Mouse (Mus musculus): Measurements from ENCODE around the gene CN725425. TPM values are rescaled to one million over a fixed set of nuclear protein-coding genes. Genes with fewer than 3 reads are reported as not detected.
A peak's percentile ranks its signal among the peaks of the same experiment; 100 is the strongest.

The CN725425 gene
- polyA plus RNA-seq, 1 experiment from 2014 or later = not detected

DNA sequence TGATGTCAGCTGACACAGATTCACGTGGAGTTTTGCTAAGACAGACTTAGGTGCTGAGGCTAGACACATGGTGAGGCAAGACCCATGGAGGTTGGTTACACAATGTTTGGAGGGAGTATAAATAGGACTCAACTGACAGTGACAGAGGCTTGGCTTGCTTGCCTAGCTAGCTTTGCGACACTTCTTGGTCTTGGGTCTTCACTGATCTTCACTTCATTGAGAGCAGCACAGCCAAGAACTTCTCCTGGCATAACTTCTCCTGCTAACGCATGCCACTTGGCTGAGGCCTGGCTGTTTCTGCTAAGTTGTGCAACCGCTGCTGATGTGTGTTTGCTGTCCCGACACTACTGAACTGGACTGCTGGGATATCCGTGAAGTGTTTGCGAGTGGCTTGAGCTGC lies 83.5 kb downstream of the CN725425 start:
- 71% methylated on average over 7 of the region's 7 CpGs for WGBS
- TF ChIP-seq EP300 (optimal IDR thresholded peaks at IDR 0.05) = no peak
- TF ChIP-seq CTCF (IDR thresholded peaks at IDR 0.05; ENCODE audit: low read depth) = no peak
- Histone ChIP-seq H3K4me2 (replicated peaks; ENCODE audit: low read depth) (no peak overlapping the region), H3K4me1 (replicated peaks; ENCODE audit: control insufficient read depth, insufficient read depth) (no peaks in the 10 kb centered on the region), H3K4me3 (ENCODE audit: low read depth, low read length) (no peak overlapping the region), H3K36me3 (ENCODE audit: control insufficient read depth, insufficient read depth, low read length) (no peaks in the 10 kb centered on the region), H3K9ac (ENCODE audit: low read length) (no peak overlapping the region), H3K27ac (replicated peaks) (no peak overlapping the region), H3K9me3 (ENCODE audit: control insufficient read depth, low read length) (no peaks in the 10 kb centered on the region), H3K27me3 (ENCODE audit: control insufficient read depth, insufficient read depth, low read length) (no peaks in the 10 kb centered on the region)
- DNase-seq (ENCODE audit: low spot score) (no peak), ATAC-seq (ENCODE audit: low FRiP score, low TSS enrichment) (no peak)

DNA sequence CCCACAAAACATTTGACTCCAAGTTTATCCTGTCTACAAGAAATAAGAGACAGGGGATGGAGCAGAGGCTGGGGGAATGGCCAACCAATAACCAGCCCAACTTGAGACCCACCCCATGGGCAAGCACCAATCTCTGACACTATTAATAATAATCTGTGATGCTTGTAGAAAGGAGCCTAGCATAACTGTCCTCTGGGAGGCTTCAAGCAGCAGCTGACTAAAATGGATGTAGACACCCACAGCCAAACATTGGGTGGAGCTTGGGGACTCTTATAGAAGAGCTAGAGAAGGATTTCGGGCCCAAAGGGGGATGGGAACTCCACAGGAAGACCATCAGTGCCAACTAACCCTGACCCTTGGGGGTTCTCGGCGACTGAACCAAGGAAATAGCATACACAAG lies 84.1 kb downstream of the CN725425 start:
- H3K36me3 ChIP-seq (ENCODE audit: control insufficient read depth, insufficient read depth, low read length) = no peaks in the 10 kb centered on the region
- DNase-seq (ENCODE audit: low spot score) (no peak), ATAC-seq (ENCODE audit: low FRiP score, low TSS enrichment) (no peak)
- H3K9me3 ChIP-seq (ENCODE audit: control insufficient read depth, low read length) = no peaks in the 10 kb centered on the region
- 87% methylated on average over 3 of the region's 3 CpGs for WGBS
- no peaks in the 10 kb centered on the region for H3K4me1 ChIP-seq (replicated peaks; ENCODE audit: control insufficient read depth, insufficient read depth)
- no peak overlapping the region for H3K27ac ChIP-seq (replicated peaks)
- TF ChIP-seq EP300 (optimal IDR thresholded peaks at IDR 0.05) (no peak), CTCF (IDR thresholded peaks at IDR 0.05; ENCODE audit: low read depth) (no peak)
- H3K4me3 ChIP-seq (ENCODE audit: low read depth, low read length) = no peak overlapping the region
- no peak overlapping the region for H3K4me2 ChIP-seq (replicated peaks; ENCODE audit: low read depth)
- no peak overlapping the region for H3K9ac ChIP-seq (ENCODE audit: low read length)
- H3K27me3 ChIP-seq (ENCODE audit: control insufficient read depth, insufficient read depth, low read length) = no peaks in the 10 kb centered on the region

- Histone ChIP-seq H3K4me3 (ENCODE audit: low read depth, low read length) (no peak overlapping the region), H3K27ac (replicated peaks) (no peak overlapping the region), H3K9ac (ENCODE audit: low read length) (no peak overlapping the region), H3K27me3 (ENCODE audit: control insufficient read depth, insufficient read depth, low read length) (no peaks in the 10 kb centered on the region), H3K36me3 (ENCODE audit: control insufficient read depth, insufficient read depth, low read length) (no peaks in the 10 kb centered on the region), H3K9me3 (ENCODE audit: control insufficient read depth, low read length) (no peaks in the 10 kb centered on the region), H3K4me1 (replicated peaks; ENCODE audit: control insufficient read depth, insufficient read depth) (no peaks in the 10 kb centered on the region), H3K4me2 (replicated peaks; ENCODE audit: low read depth) (no peak overlapping the region)
- ATAC-seq (ENCODE audit: low FRiP score, low TSS enrichment) (no peak), DNase-seq (ENCODE audit: low spot score) (no peak)
- 74% methylated on average over 11 of the region's 11 CpGs for WGBS
- TF ChIP-seq CTCF (IDR thresholded peaks at IDR 0.05; ENCODE audit: low read depth) (no peak), EP300 (optimal IDR thresholded peaks at IDR 0.05) (no peak)
Measured at GRCm38 (mm10) chr15:91299319-91299835, 100.1 kb downstream of the CN725425 start.

DNA sequence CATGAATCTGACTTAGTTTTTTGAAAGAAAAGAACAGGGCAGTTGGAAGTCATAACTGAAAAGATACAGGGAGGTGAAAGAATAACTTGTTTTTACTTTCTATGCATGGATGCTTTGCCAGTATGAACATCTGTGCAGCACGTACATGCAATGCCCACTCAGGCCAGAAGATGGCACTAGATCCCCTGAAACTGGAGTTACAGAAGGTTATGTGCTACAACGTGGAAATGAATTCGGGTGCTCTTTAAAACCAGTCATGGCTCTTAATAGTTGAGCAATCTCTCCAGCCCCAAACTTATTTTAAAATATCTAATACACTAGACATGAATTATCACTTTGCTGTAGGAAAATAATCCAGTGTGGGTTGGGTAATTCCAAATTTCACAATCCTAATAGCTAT lies 102.1 kb downstream of the CN725425 start:
- H3K36me3 ChIP-seq (ENCODE audit: control insufficient read depth, insufficient read depth, low read length) = no peaks in the 10 kb centered on the region
- TF ChIP-seq EP300 (optimal IDR thresholded peaks at IDR 0.05) (no peak), CTCF (IDR thresholded peaks at IDR 0.05; ENCODE audit: low read depth) (peak; percentile 95)
- H3K4me2 ChIP-seq (replicated peaks; ENCODE audit: low read depth) = no peak overlapping the region
- no peak overlapping the region for H3K9ac ChIP-seq (ENCODE audit: low read length)
- no peaks in the 10 kb centered on the region for H3K9me3 ChIP-seq (ENCODE audit: control insufficient read depth, low read length)
- no peak overlapping the region for H3K27ac ChIP-seq (replicated peaks)
- ATAC-seq (ENCODE audit: low FRiP score, low TSS enrichment) (peak; percentile 67; the same call in 1 of the 2 replicates), DNase-seq (ENCODE audit: low spot score) (peak; percentile 82)
- H3K4me1 ChIP-seq (replicated peaks; ENCODE audit: control insufficient read depth, insufficient read depth) = no peaks in the 10 kb centered on the region
- no peaks in the 10 kb centered on the region for H3K27me3 ChIP-seq (ENCODE audit: control insufficient read depth, insufficient read depth, low read length)
- 3% methylated on average over 3 of the region's 3 CpGs for whole genome bisulfite sequencing
- no peak overlapping the region for H3K4me3 ChIP-seq (ENCODE audit: low read depth, low read length)

GRCm38 (mm10) chr15:91304296-91304852 lies 105.1 kb downstream of the CN725425 start:
- H3K4me1 ChIP-seq (replicated peaks; ENCODE audit: control insufficient read depth, insufficient read depth) = no peaks in the 10 kb centered on the region
- WGBS = 47% methylated on average over 7 of the region's 7 CpGs
- ATAC-seq (ENCODE audit: low FRiP score, low TSS enrichment) = peak; percentile 47; the same call in 1 of the 2 replicates

More at GRCm38 (mm10) chr15:91304296-91304852, 105.1 kb downstream of the CN725425 start:
- DNase-seq (ENCODE audit: low spot score) = peak; percentile 59
- Histone ChIP-seq H3K27ac (replicated peaks) (no peak overlapping the region), H3K36me3 (ENCODE audit: control insufficient read depth, insufficient read depth, low read length) (no peaks in the 10 kb centered on the region), H3K9ac (ENCODE audit: low read length) (no peak overlapping the region), H3K4me3 (ENCODE audit: low read depth, low read length) (no peak overlapping the region), H3K4me2 (replicated peaks; ENCODE audit: low read depth) (no peak overlapping the region), H3K9me3 (ENCODE audit: control insufficient read depth, low read length) (no peaks in the 10 kb centered on the region), H3K27me3 (ENCODE audit: control insufficient read depth, insufficient read depth, low read length) (no peaks in the 10 kb centered on the region)
- no peak for TF ChIP-seq EP300 (optimal IDR thresholded peaks at IDR 0.05)
- peak; percentile 79 for TF ChIP-seq CTCF (IDR thresholded peaks at IDR 0.05; ENCODE audit: low read depth)

Other genes with a start within 250 kb of the CN725425 start
- gene Kif21a, start 149.5 kb upstream of the CN725425 start, polyA plus RNA-seq (2015; fragmentation: Nextera tagmentation; extraction: Ambion mirVana) = 17.2 and 18.2 TPM in 2 replicates
- 0.81 and 0.90 TPM in 2 replicates for gene Abcd2, start 7.7 kb upstream of the CN725425 start, polyA plus RNA-seq (2015; fragmentation: Nextera tagmentation; extraction: Ambion mirVana)

All from stomach, postnatal 0 days (tissue).